Mouse (Mus musculus): ENCODE results near the gene Tuba8. TPM values are rescaled to one million over a fixed set of nuclear protein-coding genes. Genes with fewer than 3 reads are reported as not detected.

Gene Tuba8
- 0.37 and 0.64 TPM in 2 replicates for polyA plus RNA-seq (2015; fragmentation: Nextera tagmentation; extraction: Ambion mirVana)

- peak within 1 kb of the TSS; percentile 45 for H3K4me3 ChIP-seq
- H3K36me3 ChIP-seq: no peaks in the 10 kb centered on the region
- peak; percentile 66 for ATAC-seq (ENCODE audit: low FRiP score, low read depth)
- peaks cover 19% of the 10 kb centered on the region for H3K4me1 ChIP-seq
- H3K9me3 ChIP-seq: no peaks in the 10 kb centered on the region
- no peak within 1 kb of the TSS for H3K27ac ChIP-seq
- peak within 1 kb of the TSS; percentile 83 for H3K4me2 ChIP-seq (replicated peaks)
- WGBS: 7% methylated on average over 30 of the region's 30 CpGs
- peaks cover 42% of the 10 kb centered on the region for H3K27me3 ChIP-seq
- peak within 1 kb of the TSS; percentile 46; the same call in 1 of the 2 replicates for H3K9ac ChIP-seq
Observed at GRCm38 (mm10) chr6:121210149-121210925, at the start of gene Tuba8. Tuba8 (plus strand) TSS chr6:121210696.

GRCm38 (mm10) chr6:121162616-121163015, 47.9 kb upstream of the Tuba8 start:
- WGBS: 86% methylated on average over 12 of the region's 12 CpGs

DNA sequence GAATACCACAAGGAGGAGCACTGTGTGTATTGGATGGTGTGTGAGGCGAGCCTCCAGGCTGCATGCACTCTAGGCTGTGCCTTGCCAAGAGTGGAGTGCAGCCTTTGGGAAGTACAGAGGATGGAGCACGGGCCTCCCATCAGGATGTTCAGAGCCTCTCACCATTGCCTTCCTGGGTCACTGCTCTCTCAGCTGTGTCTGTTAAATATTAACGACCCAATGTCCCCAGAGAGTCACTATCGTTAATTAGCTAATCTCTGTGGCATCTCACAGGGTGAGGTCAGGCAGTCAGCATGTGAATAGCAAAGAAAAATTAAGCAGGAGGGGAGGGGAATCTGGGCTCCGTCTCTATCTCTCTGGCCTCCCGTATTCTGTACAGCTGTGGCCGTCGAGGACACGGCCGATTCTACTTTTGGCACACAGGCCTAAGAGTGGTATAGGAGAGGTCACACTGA, 44.4 kb upstream of the Tuba8 start:
- no peaks in the 10 kb centered on the region for H3K36me3 ChIP-seq
- peak; percentile 44; the same call in 1 of the 2 replicates for ATAC-seq (ENCODE audit: low FRiP score, low read depth)
- no peaks in the 10 kb centered on the region for H3K9me3 ChIP-seq
- H3K9ac ChIP-seq: no peak overlapping the region
- 57% methylated on average over 10 of the region's 10 CpGs for WGBS
- H3K4me2 ChIP-seq (replicated peaks): no peak overlapping the region
- no peak overlapping the region for H3K27ac ChIP-seq
- no peak overlapping the region for H3K4me3 ChIP-seq
- no peaks in the 10 kb centered on the region for H3K27me3 ChIP-seq
- H3K4me1 ChIP-seq: peaks cover 8% of the 10 kb centered on the region; the same call in 1 of the 2 replicates

More at GRCm38 (mm10) chr6:121162616-121163015, 47.9 kb upstream of the Tuba8 start:
- no peak for ATAC-seq (ENCODE audit: low FRiP score, low read depth)
- Histone ChIP-seq H3K4me2 (replicated peaks) (no peak overlapping the region), H3K4me1 (peaks cover 18% of the 10 kb centered on the region), H3K4me3 (no peak overlapping the region), H3K9ac (no peak overlapping the region), H3K9me3 (no peaks in the 10 kb centered on the region), H3K27ac (no peak overlapping the region), H3K27me3 (no peaks in the 10 kb centered on the region), H3K36me3 (no peaks in the 10 kb centered on the region)

DNA sequence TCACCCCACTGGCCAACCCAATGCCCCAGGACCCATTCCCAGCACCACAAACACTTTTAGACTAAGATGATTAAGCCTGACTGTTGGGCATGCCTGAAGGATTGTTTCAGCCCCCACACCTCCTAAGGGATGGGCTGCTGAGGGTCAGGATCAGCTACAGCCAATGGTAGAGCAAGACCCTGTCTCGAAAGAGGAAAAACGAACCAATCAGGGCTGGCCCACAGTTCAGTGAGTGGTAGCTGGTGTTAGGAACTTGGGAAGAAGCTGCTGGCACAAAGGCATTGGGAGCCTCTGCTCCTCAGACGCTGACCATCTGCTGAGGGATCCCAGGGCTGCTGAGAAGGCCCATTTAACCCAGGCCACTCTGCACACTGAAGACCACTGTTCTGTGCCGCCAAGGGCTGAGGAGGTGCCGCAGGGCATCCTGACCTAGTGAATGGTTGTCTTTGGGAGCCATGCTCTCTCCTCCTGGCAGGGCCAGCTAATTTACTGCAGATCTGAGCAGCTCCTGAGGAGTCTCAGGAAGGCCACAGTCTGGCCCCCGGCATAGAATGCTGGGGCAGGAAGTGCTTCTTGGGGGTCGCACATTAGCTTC, 43.0 kb upstream of the Tuba8 start:
- H3K9me3 ChIP-seq: no peaks in the 10 kb centered on the region
- H3K36me3 ChIP-seq: no peaks in the 10 kb centered on the region
- 63% methylated on average over 7 of the region's 7 CpGs for WGBS
- H3K9ac ChIP-seq: no peak overlapping the region
- H3K4me1 ChIP-seq: peaks cover 6% of the 10 kb centered on the region; the same call in 1 of the 2 replicates
- H3K4me2 ChIP-seq (replicated peaks): no peak overlapping the region
- H3K4me3 ChIP-seq: no peak overlapping the region
- H3K27ac ChIP-seq: no peak overlapping the region
- no peak for ATAC-seq (ENCODE audit: low FRiP score, low read depth)
- no peaks in the 10 kb centered on the region for H3K27me3 ChIP-seq

GRCm38 (mm10) chr6:121171102-121171501, 39.4 kb upstream of the Tuba8 start:
- Histone ChIP-seq H3K4me3 (no peak overlapping the region), H3K36me3 (no peaks in the 10 kb centered on the region), H3K9me3 (no peaks in the 10 kb centered on the region), H3K27ac (no peak overlapping the region), H3K27me3 (no peaks in the 10 kb centered on the region), H3K4me2 (replicated peaks) (no peak overlapping the region), H3K9ac (no peak overlapping the region), H3K4me1 (peaks cover 27% of the 10 kb centered on the region)
- WGBS: 87% methylated on average over 6 of the region's 6 CpGs
- no peak for ATAC-seq (ENCODE audit: low FRiP score, low read depth)

DNA sequence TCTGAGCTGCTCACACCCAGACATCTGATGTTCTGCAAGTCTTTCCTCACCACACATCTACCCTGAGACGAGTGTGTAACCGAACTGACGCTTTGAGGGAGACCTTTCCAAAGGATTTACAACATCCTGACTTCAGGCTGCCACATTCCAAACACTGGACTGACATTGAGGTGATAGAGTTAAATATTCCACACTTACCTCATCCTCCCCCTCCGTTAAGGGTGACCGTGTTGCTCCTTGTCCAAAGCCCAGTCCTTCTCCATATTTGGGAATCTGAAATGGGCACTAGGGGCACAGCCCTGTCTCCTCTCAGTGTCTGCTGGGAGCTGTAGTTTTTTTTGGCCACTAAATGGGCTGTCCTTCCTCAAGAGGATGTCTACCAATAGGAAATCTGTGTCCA, 37.0 kb upstream of the Tuba8 start:
- H3K4me2 ChIP-seq (replicated peaks): no peak overlapping the region
- WGBS: 52% methylated on average over 5 of the region's 5 CpGs
- no peaks in the 10 kb centered on the region for H3K36me3 ChIP-seq
- H3K27me3 ChIP-seq: no peaks in the 10 kb centered on the region
- no peak overlapping the region; the same call in 1 of the 2 replicates for H3K27ac ChIP-seq
- H3K9ac ChIP-seq: no peak overlapping the region
- peak; percentile 33; the same call in 1 of the 2 replicates for ATAC-seq (ENCODE audit: low FRiP score, low read depth)
- H3K9me3 ChIP-seq: no peaks in the 10 kb centered on the region
- peaks cover 25% of the 10 kb centered on the region for H3K4me1 ChIP-seq
- no peak overlapping the region for H3K4me3 ChIP-seq

DNA sequence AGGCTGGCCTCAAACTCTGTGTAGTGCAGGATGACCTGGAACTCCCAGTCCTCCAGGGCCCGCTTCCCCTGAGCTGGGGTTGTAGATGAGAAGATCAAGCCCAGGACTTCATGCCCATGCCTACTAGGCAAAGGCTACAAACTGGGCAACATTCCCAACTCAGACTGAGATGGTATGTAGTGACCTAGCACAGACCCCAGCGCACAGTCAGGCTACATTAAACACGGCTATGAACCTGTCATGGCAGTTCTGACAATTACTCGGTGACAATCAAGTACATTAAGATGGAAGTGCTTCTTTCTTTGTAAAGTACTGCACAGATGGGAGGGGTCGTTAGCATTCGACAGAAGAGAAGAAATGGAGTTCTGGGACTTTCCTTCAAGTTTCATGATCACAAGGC, 35.7 kb upstream of the Tuba8 start:
- no peak for ATAC-seq (ENCODE audit: low FRiP score, low read depth)
- Histone ChIP-seq H3K4me2 (replicated peaks) (no peak overlapping the region), H3K9ac (no peak overlapping the region), H3K9me3 (no peaks in the 10 kb centered on the region), H3K36me3 (no peaks in the 10 kb centered on the region), H3K27me3 (no peaks in the 10 kb centered on the region), H3K4me3 (no peak overlapping the region), H3K27ac (no peak overlapping the region), H3K4me1 (peaks cover 25% of the 10 kb centered on the region)
- WGBS: 86% methylated on average over 6 of the region's 6 CpGs

DNA sequence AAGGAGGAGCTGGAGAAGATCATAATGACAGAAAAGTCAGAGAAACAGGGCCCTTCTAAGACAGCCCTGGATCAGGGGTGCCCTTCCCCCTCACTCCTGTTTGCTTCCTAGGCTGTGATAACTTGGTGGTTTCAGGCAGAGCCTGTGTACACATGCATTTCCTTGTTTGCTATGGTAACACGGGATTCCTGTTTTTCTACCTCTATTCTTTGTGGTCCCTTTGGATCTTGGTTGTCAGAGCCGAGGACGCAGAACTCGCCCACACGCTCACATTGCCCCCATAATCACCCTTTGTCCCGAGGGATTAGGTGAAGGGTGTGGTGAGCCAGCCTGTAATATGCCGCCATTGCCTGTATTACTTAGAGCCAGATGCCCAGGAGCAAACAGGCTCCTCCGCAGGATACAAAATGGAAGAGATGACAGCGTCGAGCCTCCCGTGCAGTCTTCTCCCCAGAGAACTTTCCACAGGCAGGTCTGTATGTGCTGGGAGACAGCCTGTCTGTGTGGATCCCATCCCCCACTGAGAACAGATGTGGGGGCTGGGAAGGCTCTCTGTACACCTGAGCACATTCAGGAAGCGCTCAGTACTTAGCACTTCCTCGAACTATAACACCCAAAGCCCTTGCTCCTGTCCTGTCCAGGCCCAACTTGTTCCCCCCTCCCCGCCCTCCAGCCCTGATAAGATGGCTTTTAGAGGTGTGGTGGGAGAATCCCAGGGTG, 34.3 kb upstream of the Tuba8 start:
- WGBS: 39% methylated on average over 14 of the region's 14 CpGs
- no peaks in the 10 kb centered on the region for H3K27me3 ChIP-seq
- ATAC-seq (ENCODE audit: low FRiP score, low read depth): no peak
- H3K4me2 ChIP-seq (replicated peaks): peak overlapping the region; percentile 27; the same call in 1 of the 2 replicates
- no peak overlapping the region for H3K9ac ChIP-seq
- peak overlapping the region; percentile 3; the same call in 1 of the 2 replicates for H3K27ac ChIP-seq
- H3K4me1 ChIP-seq: peaks cover 25% of the 10 kb centered on the region
- H3K36me3 ChIP-seq: no peaks in the 10 kb centered on the region
- no peak overlapping the region for H3K4me3 ChIP-seq
- no peaks in the 10 kb centered on the region for H3K9me3 ChIP-seq

GRCm38 (mm10) chr6:121176731-121177098, 33.8 kb upstream of the Tuba8 start:
- Histone ChIP-seq H3K9ac (no peak overlapping the region), H3K4me2 (replicated peaks) (no peak overlapping the region), H3K36me3 (no peaks in the 10 kb centered on the region), H3K4me3 (no peak overlapping the region), H3K4me1 (peaks cover 25% of the 10 kb centered on the region), H3K27me3 (no peaks in the 10 kb centered on the region), H3K9me3 (no peaks in the 10 kb centered on the region), H3K27ac (0 out of 2 replicates have a peak overlapping the region, but pooled peaks have one; percentile 3)
- no peak for ATAC-seq (ENCODE audit: low FRiP score, low read depth)
- WGBS: 82% methylated on average over 4 of the region's 4 CpGs

DNA sequence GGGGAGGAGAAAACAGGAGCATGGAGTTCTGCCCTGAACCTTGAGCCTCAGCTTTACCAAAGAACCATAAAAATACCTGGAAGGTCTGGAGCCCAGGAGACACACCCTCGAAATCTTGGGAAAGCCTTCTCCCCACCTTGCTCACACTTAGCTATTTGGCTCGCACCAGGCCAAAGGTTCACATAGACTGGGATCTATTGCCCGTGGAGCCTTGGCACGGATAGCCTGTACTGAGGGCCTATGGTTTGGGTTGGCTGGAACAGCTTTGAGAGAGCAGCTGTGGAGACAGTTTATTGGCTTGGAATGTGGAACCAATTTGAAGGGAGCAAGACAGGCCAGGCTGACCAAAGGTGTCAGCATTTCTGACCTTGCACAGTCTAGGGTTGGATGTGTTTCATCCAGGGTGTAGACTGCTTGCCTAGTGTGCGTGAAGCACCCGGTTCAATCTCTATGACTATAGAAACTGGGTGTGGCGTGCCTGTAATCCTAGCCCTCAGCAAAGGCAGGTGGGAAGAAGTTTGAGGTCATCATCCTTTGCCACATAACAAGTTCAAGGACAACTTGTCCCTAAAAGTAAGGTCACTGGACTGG, 33.3 kb upstream of the Tuba8 start:
- 74% methylated on average over 7 of the region's 7 CpGs for WGBS

DNA sequence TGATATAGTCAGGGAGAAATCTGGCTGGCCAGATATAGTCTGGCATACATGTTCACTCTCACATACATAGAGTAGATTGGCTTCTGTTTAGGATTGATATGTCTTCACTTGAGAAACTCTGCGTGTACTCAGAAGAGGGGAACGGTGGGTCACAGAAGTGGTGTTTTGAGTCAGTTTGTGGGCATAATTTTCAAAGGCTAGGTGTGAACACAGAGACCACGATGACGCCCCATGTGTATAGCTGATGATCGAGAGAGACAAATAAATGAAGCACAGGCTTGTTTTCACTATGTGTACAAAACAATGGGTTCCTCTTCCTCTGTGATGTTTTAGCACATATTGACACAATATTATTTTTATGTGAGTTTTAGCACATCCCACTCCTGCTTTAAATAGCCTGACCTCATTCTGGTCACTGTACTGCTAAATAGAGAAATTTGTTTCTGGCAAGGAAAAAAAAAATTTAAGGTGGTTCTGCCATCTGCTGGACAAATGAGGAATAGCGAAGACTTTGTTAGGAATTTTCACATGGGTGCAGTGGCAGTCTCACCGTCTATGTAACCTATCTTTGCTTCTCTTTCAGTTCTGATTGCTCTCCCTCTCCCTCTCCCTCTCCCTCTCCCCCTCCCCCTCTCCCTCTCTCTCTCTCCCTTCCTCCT, 31.7 kb upstream of the Tuba8 start:
- H3K36me3 ChIP-seq: no peaks in the 10 kb centered on the region
- ATAC-seq (ENCODE audit: low FRiP score, low read depth): no peak
- peaks cover 15% of the 10 kb centered on the region for H3K4me1 ChIP-seq
- no peak overlapping the region for H3K27ac ChIP-seq
- WGBS: 63% methylated on average over 7 of the region's 7 CpGs
- no peaks in the 10 kb centered on the region for H3K27me3 ChIP-seq
- no peak overlapping the region for H3K4me2 ChIP-seq (replicated peaks)
- no peak overlapping the region for H3K9ac ChIP-seq
- H3K4me3 ChIP-seq: no peak overlapping the region
- H3K9me3 ChIP-seq: no peaks in the 10 kb centered on the region

More for the DNA sequence above, 33.3 kb upstream of the Tuba8 start:
- Histone ChIP-seq H3K9me3 (no peaks in the 10 kb centered on the region), H3K4me2 (replicated peaks) (no peak overlapping the region), H3K27me3 (no peaks in the 10 kb centered on the region), H3K36me3 (no peaks in the 10 kb centered on the region), H3K4me1 (peaks cover 25% of the 10 kb centered on the region), H3K4me3 (no peak overlapping the region), H3K27ac (no peak overlapping the region), H3K9ac (no peak overlapping the region)
- no peak for ATAC-seq (ENCODE audit: low FRiP score, low read depth)

All from limb, embryonic 13.5 days (tissue).